Mouse (Mus musculus): ENCODE results near the gene Sema7a. TPM values are rescaled to one million over a fixed set of nuclear protein-coding genes. Genes with fewer than 3 reads are reported as not detected.

Gene Sema7a
- total RNA-seq, 2 experiments from 2014 or later, result 9.0 to 14.4 TPM

- Histone ChIP-seq H3K4me3 (no peak overlapping the region), H3K27ac (0 out of 2 replicates have a peak overlapping the region, but pooled peaks have one; percentile 35)
- DNase-seq, result no peak
- intact Hi-C loops (cut with DNase I), result no loop called here
- TF ChIP-seq CTCF (IDR thresholded peaks at IDR 0.05), result no peak
These were observed 16.4 kb downstream of the Sema7a start for GRCm38 (mm10) chr9:57956196-57956837.

- peak overlapping the region; percentile 35; the same call in 1 of the 2 replicates for H3K27ac ChIP-seq
- H3K4me3 ChIP-seq, result no peak overlapping the region
- TF ChIP-seq CTCF (IDR thresholded peaks at IDR 0.05), result no peak
- intact Hi-C loops (cut with DNase I), result no loop called here
- DNase-seq, result no peak
These were observed 16.9 kb downstream of the Sema7a start for GRCm38 (mm10) chr9:57956838-57957236.

GRCm38 (mm10) chr9:57958615-57959014 lies 18.7 kb downstream of the Sema7a start:
- DNase-seq, result no peak
- Histone ChIP-seq H3K27ac (peak overlapping the region; percentile 72; the same call in 1 of the 2 replicates), H3K4me3 (no peak overlapping the region)
- no peak for TF ChIP-seq CTCF (IDR thresholded peaks at IDR 0.05)
- intact Hi-C loops (cut with DNase I), result no loop called here

- H3K27ac ChIP-seq, result peak overlapping the region; percentile 72
These were observed 19.5 kb downstream of the Sema7a start for GRCm38 (mm10) chr9:57959399-57959798.

GRCm38 (mm10) chr9:57959886-57960866 lies 20.3 kb downstream of the Sema7a start:
- DNase-seq, result no peak
- no peak overlapping the region for H3K4me3 ChIP-seq
- intact Hi-C loops (cut with DNase I), result no loop called here
- H3K27ac ChIP-seq, result peak overlapping the region; percentile 72
- TF ChIP-seq CTCF (IDR thresholded peaks at IDR 0.05), result no peak

More at GRCm38 (mm10) chr9:57959399-57959798, 19.5 kb downstream of the Sema7a start:
- no peak for TF ChIP-seq CTCF (IDR thresholded peaks at IDR 0.05)
- no peak for DNase-seq
- intact Hi-C loops (cut with DNase I), result no loop called here
- no peak overlapping the region for H3K4me3 ChIP-seq

GRCm38 (mm10) chr9:57961226-57961625 lies 21.3 kb downstream of the Sema7a start:
- H3K4me3 ChIP-seq, result no peak overlapping the region
- intact Hi-C loops (cut with DNase I), result no loop called here
- TF ChIP-seq CTCF (IDR thresholded peaks at IDR 0.05), result no peak
- no peak for DNase-seq
- peak overlapping the region; percentile 72 for H3K27ac ChIP-seq

GRCm38 (mm10) chr9:57961863-57962778 lies 22.2 kb downstream of the Sema7a start:
- H3K27ac ChIP-seq, result peak overlapping the region; percentile 72
- intact Hi-C loops (cut with DNase I), result no loop called here
- no peak for TF ChIP-seq CTCF (IDR thresholded peaks at IDR 0.05)
- DNase-seq, result no peak
- no peak overlapping the region for H3K4me3 ChIP-seq

GRCm38 (mm10) chr9:57963249-57963997 lies 23.5 kb downstream of the Sema7a start:
- Histone ChIP-seq H3K4me3 (no peak overlapping the region), H3K27ac (peak overlapping the region; percentile 84)
- DNase-seq, result no peak
- TF ChIP-seq CTCF (IDR thresholded peaks at IDR 0.05), result no peak
- intact Hi-C loops (cut with DNase I), result no loop called here

GRCm38 (mm10) chr9:57963998-57964395 lies 24.1 kb downstream of the Sema7a start:
- H3K27ac ChIP-seq, result peak overlapping the region; percentile 84
- no peak overlapping the region for H3K4me3 ChIP-seq
- no peak for DNase-seq
- no peak for TF ChIP-seq CTCF (IDR thresholded peaks at IDR 0.05)
- intact Hi-C loops (cut with DNase I), result loop anchor here (2.0 kb wide), 1 partner anchor 23 kb away; the partner anchor contains the start of gene Sema7a

- intact Hi-C loops (cut with DNase I), result loop anchor here (2.0 kb wide), 1 partner anchor 24 kb away; the partner anchor contains the start of gene Sema7a
- no peak for TF ChIP-seq CTCF (IDR thresholded peaks at IDR 0.05)
- DNase-seq, result no peak
- H3K27ac ChIP-seq, result peak overlapping the region; percentile 84
- no peak overlapping the region for H3K4me3 ChIP-seq
These were observed 24.8 kb downstream of the Sema7a start for GRCm38 (mm10) chr9:57964528-57965250.

Measured in gastrocnemius, adult 2 months (tissue).